Mouse (Mus musculus): ENCODE data around the gene Tmem72. TPM values are rescaled to one million over a fixed set of nuclear protein-coding genes. Genes with fewer than 3 reads are reported as not detected.

Tmem72 gene
- 1.7 and 2.9 TPM in 2 replicates for polyA plus RNA-seq (2015; fragmentation: Nextera tagmentation; extraction: Ambion mirVana)

DNA sequence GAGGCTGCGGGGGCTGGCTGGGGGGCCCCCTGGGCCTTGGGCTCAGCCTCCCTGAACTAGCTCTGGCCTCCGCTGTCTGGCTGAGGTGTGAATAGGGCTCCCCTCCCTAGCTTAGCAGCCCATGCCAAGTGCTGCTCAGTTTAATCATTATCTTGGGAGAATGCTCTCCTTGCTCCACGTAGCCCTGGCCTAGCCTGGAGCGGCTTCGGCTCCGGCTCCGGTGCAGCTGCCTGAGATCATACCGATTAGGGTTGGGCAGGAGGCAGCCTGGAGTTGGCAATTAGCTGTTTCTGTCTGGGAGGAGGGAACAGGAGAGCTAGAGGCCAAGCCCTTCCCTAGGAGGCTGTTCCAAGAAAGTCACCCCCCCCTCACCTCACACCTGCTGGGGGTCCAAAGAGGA is at the start of gene Tmem72:
TSS of gene Tmem72 (minus strand) at position 248 of the 400 bp plus-strand sequence.
- H3K36me3 ChIP-seq = no peaks in the 10 kb centered on the region
- no peaks in the 10 kb centered on the region for H3K27me3 ChIP-seq
- no peak within 1 kb of the TSS for H3K27ac ChIP-seq (replicated peaks)
- ATAC-seq (ENCODE audit: low FRiP score, low read depth) = 0 out of 2 replicates have a peak, but pooled peaks have one; percentile 34
- H3K9ac ChIP-seq = no peak within 1 kb of the TSS
- H3K4me3 ChIP-seq = no peak within 1 kb of the TSS
- no peak within 1 kb of the TSS for H3K4me2 ChIP-seq
- H3K4me1 ChIP-seq (replicated peaks) = no peaks in the 10 kb centered on the region
- 74% methylated on average over 8 of the region's 8 CpGs for WGBS
- no peaks in the 10 kb centered on the region for H3K9me3 ChIP-seq

DNA sequence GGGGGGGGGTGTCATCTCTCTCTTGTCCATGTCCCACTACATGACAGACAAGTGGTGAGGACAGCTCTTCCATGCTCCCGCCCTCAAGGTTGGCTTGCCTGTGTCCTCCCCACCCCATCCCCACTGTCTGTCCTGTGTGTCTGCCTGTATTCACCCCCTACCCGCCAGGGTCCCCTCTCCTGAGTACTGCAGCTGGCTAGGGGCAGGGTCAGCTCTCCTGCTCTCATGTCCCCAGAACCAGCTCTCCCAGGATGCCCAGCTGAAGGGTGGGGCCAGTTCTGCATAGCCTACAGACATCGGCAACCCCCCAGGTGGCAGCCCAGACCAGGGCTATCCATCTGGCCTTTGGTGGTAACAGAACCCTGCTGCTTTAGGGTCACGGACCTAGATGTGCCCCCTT is 47.8 kb upstream of the Tmem72 start:
- H3K36me3 ChIP-seq = no peaks in the 10 kb centered on the region
- 0 out of 2 replicates have a peak, but pooled peaks cover 3% of the 10 kb centered on the region for H3K27me3 ChIP-seq
- no peak overlapping the region for H3K4me3 ChIP-seq
- ATAC-seq (ENCODE audit: low FRiP score, low read depth) = no peak
- 85% methylated on average over 4 of the region's 4 CpGs for WGBS
- no peak overlapping the region for H3K9ac ChIP-seq
- H3K4me1 ChIP-seq (replicated peaks) = no peaks in the 10 kb centered on the region
- no peak overlapping the region for H3K4me2 ChIP-seq
- H3K27ac ChIP-seq (replicated peaks) = no peak overlapping the region
- H3K9me3 ChIP-seq = no peaks in the 10 kb centered on the region

DNA sequence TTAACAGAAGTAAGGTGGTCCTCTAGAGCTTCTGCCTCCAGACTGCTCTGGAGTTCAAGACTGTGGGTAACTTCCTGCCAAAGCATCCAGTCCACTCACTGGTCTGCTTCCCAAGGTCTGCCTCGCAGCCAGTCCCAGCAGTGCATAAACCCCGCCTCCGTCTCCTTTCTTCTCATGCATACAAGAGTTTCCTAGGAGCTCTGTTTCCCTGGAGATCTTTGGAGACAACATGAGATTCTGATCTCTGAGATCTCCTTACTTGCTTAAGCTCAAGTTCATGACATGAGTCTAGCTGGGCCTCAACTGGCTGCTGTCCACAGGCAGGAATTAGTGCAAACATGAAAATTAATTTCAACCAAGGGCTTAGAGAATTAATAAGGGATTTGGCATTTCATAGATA is 45.6 kb upstream of the Tmem72 start:
- WGBS = 32% methylated on average over 3 of the region's 3 CpGs
- H3K4me3 ChIP-seq = no peak overlapping the region
- H3K36me3 ChIP-seq = no peaks in the 10 kb centered on the region
- H3K27me3 ChIP-seq = 0 out of 2 replicates have a peak, but pooled peaks cover 2% of the 10 kb centered on the region
- H3K4me1 ChIP-seq (replicated peaks) = no peaks in the 10 kb centered on the region
- H3K9ac ChIP-seq = no peak overlapping the region
- H3K9me3 ChIP-seq = no peaks in the 10 kb centered on the region
- ATAC-seq (ENCODE audit: low FRiP score, low read depth) = no peak
- no peak overlapping the region for H3K4me2 ChIP-seq
- no peak overlapping the region for H3K27ac ChIP-seq (replicated peaks)

DNA sequence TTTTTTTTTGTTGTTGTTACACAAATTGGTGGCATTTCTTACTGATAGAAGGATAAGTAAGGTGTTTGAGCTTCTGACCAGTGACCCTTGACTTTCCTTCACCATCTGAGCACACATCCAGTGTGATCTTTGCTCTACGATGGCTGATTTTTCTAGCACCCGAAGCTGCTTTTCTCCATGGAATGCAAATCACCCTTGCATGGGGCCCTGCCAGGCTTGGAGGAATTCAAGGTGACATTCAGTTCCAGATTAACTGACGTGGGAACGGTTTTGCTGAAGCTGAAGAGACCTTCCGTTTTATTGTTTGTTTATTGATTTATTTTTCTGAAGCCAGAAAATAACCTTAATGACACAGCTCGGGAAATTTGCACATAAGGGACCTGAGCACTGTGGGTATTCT is 43.5 kb upstream of the Tmem72 start:
- Histone ChIP-seq H3K4me2 (no peak overlapping the region), H3K9me3 (no peaks in the 10 kb centered on the region), H3K9ac (no peak overlapping the region), H3K27me3 (no peaks in the 10 kb centered on the region), H3K36me3 (no peaks in the 10 kb centered on the region), H3K27ac (replicated peaks) (no peak overlapping the region), H3K4me1 (replicated peaks) (no peaks in the 10 kb centered on the region), H3K4me3 (no peak overlapping the region)
- 70% methylated on average over 6 of the region's 6 CpGs for WGBS
- ATAC-seq (ENCODE audit: low FRiP score, low read depth) = no peak

DNA sequence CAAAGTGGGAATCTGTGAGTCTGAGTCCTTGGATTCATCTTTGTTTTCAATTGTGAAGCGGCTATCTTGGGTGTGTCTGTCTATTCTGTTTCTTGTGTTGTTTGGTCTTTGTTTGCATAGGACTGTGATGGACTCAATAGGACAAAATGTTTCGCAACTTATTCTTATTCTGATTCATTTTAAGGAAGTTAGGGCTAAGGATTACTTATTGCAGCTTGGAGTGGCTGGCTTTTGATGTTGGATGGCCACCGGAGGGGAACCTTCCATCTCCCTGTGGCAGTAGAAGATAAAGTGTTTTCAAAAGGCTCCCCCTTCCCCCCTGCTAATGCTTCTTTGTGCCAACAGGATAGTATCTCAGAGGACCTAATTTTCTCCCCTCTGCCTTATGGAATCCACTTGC is 39.7 kb upstream of the Tmem72 start:
- no peak overlapping the region for H3K9ac ChIP-seq
- no peaks in the 10 kb centered on the region for H3K27me3 ChIP-seq
- H3K4me2 ChIP-seq = no peak overlapping the region
- no peak overlapping the region for H3K4me3 ChIP-seq
- 83% methylated on average over 3 of the region's 3 CpGs for WGBS
- no peak overlapping the region for H3K27ac ChIP-seq (replicated peaks)
- H3K36me3 ChIP-seq = no peaks in the 10 kb centered on the region
- H3K4me1 ChIP-seq (replicated peaks) = no peaks in the 10 kb centered on the region
- ATAC-seq (ENCODE audit: low FRiP score, low read depth) = no peak
- no peaks in the 10 kb centered on the region for H3K9me3 ChIP-seq

DNA sequence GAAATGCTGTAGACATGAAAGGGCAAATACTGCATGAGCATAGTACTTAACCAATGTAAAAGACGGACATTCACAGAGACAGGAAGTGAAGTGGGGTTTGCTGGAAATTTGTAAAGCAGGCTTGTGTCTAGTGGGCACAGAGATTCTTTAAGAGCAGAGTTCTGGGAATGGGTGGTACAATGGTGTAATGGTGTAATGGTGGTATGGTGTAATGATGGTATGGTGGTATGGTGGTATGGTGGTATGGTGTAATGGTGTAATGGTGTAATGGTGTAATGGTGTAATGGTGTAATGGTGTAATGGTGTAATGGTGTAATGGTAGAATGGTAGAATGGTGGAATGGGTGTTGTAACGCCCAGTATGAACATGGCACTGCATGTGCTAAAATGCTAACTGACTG is 21.3 kb upstream of the Tmem72 start:
- no peak overlapping the region for H3K4me3 ChIP-seq
- no peak for ATAC-seq (ENCODE audit: low FRiP score, low read depth)
- H3K4me2 ChIP-seq = no peak overlapping the region
- no peaks in the 10 kb centered on the region for H3K4me1 ChIP-seq (replicated peaks)
- H3K9ac ChIP-seq = no peak overlapping the region
- H3K27me3 ChIP-seq = no peaks in the 10 kb centered on the region
- H3K9me3 ChIP-seq = no peaks in the 10 kb centered on the region
- H3K36me3 ChIP-seq = no peaks in the 10 kb centered on the region
- WGBS = 82% methylated on average over 2 of the region's 2 CpGs
- H3K27ac ChIP-seq (replicated peaks) = no peak overlapping the region

DNA sequence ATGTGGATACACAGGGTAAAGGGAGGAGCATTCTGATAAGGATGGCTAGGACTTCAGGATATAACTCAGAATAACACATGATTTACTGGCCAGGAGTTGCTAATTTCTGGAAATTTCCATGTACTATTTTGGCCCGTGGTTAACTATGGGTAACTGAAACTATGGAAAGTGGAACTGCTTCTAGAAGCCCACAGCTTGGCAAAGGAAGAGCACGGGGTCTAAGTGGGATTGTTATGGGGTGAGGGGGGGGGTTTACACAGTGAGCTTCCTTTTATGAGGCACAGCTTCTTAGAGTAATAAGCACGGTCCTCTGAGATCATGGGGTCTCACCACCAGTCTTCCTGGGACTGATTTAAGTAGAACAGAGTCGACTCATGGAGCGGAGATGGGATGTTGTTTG is 18.6 kb upstream of the Tmem72 start:
- no peaks in the 10 kb centered on the region for H3K9me3 ChIP-seq
- no peaks in the 10 kb centered on the region for H3K36me3 ChIP-seq
- ATAC-seq (ENCODE audit: low FRiP score, low read depth) = no peak
- no peak overlapping the region for H3K9ac ChIP-seq
- no peak overlapping the region for H3K4me3 ChIP-seq
- no peaks in the 10 kb centered on the region for H3K4me1 ChIP-seq (replicated peaks)
- H3K27ac ChIP-seq (replicated peaks) = no peak overlapping the region
- H3K27me3 ChIP-seq = no peaks in the 10 kb centered on the region
- H3K4me2 ChIP-seq = no peak overlapping the region
- WGBS = 88% methylated on average over 5 of the region's 5 CpGs

DNA sequence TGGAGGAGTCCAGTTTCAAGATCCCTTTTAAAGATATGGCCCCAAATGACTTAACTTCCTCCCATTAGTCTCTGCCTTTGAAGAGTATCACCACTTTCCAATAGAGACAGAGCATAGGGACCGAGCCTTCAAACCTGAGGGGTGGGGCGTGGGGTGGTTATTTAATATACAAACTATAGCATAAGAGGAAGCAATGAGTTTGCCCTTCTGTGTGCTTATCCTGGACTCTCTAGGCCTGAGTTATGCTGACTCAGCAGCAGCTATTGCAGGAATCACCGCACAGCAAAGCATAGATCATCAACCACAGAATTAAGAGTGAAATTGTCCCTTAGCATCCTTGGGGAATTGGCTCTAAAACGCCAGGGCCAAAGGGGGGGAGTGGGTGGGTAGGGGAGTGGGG is 16.9 kb upstream of the Tmem72 start:
- Histone ChIP-seq H3K27ac (replicated peaks) (no peak overlapping the region), H3K27me3 (no peaks in the 10 kb centered on the region), H3K4me3 (no peak overlapping the region), H3K9me3 (no peaks in the 10 kb centered on the region), H3K4me2 (no peak overlapping the region), H3K36me3 (no peaks in the 10 kb centered on the region), H3K9ac (no peak overlapping the region), H3K4me1 (replicated peaks) (no peaks in the 10 kb centered on the region)
- 83% methylated on average over 4 of the region's 4 CpGs for WGBS
- ATAC-seq (ENCODE audit: low FRiP score, low read depth) = no peak

DNA sequence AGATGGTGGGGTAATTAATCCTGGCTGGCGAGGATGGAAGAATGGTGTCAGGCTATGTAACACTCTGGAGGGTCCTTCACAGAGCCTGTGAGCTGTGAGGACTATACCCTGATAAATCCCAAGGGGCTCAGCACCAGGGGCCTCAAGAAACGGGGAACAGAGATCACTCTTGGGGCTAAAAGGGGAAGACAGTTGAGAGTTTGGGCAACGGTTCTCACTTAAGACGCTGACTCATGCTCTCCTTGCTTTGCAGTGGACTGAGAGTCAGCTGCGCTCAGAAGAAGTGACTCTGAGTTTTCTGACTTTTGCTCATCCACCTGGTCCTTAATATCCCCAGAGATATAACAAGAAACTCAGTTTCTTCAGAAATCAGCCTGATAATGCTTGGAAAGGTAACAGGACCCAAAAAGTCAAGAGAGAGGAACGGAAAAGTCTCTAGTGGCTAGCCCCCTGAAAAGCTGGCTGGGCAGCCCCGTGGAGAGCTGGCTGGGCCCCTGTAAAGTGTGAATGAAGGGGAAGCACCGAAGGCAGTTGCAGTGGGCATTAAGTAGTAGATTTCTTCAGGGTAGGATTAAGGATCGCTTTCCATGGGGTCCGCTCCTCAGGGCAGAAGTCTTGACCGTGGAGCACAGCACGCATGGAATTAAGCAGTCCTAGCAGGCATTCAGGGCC is 7.9 kb upstream of the Tmem72 start:
- H3K27ac ChIP-seq (replicated peaks) = no peak overlapping the region
- no peak for ATAC-seq (ENCODE audit: low FRiP score, low read depth)
- no peaks in the 10 kb centered on the region for H3K27me3 ChIP-seq
- no peak overlapping the region for H3K9ac ChIP-seq
- H3K9me3 ChIP-seq = no peaks in the 10 kb centered on the region
- WGBS = 87% methylated on average over 12 of the region's 12 CpGs
- no peak overlapping the region for H3K4me2 ChIP-seq
- no peaks in the 10 kb centered on the region for H3K4me1 ChIP-seq (replicated peaks)
- H3K36me3 ChIP-seq = no peaks in the 10 kb centered on the region
- no peak overlapping the region for H3K4me3 ChIP-seq

DNA sequence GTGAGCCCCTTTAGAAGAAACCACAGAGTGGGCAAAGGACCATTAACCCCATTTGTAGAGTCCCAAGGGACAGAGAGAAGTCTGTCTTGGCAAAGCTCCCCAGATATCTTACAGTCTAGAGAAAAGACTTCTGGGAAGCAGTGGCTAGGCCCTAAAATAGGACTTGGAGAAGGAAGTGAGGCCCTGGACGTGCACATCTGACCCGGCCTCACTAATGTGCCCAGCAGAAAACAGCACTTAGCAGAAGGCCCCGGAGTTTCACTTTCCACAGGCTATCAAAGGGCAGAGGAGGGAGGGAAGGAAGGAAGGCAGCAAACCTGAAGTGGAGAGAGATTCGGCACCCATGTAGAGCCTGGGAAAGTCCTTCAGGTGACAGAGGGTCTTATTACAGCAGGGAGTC is 2.2 kb upstream of the Tmem72 start:
- Histone ChIP-seq H3K27ac (replicated peaks) (no peak overlapping the region), H3K4me3 (no peak overlapping the region), H3K4me1 (replicated peaks) (no peaks in the 10 kb centered on the region), H3K9me3 (no peaks in the 10 kb centered on the region), H3K9ac (no peak overlapping the region), H3K4me2 (no peak overlapping the region), H3K36me3 (no peaks in the 10 kb centered on the region), H3K27me3 (no peaks in the 10 kb centered on the region)
- ATAC-seq (ENCODE audit: low FRiP score, low read depth) = no peak
- WGBS = 83% methylated on average over 4 of the region's 4 CpGs

DNA sequence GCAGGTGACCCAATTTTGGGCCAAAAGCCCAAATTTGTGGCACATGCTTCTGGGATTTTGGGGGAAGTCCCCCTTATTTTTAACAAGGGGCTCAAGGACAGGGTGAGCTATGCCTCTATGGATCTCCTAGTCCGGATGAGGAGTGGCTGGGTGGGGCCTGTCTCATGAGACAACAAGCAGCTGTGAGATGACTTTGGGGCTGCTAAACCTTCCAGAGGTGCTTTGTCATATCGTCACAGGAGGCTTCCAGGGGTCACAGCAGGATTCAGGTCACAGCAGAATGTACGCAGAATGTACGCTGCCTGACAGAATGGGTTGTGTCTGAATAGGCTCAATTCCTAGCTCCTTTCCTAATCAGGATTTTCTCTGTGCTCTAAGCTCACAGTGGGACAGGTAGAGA is 1.6 kb upstream of the Tmem72 start:
- Histone ChIP-seq H3K4me2 (no peak overlapping the region), H3K36me3 (no peaks in the 10 kb centered on the region), H3K27ac (replicated peaks) (no peak overlapping the region), H3K4me3 (no peak overlapping the region), H3K27me3 (no peaks in the 10 kb centered on the region), H3K4me1 (replicated peaks) (no peaks in the 10 kb centered on the region), H3K9me3 (no peaks in the 10 kb centered on the region), H3K9ac (no peak overlapping the region)
- ATAC-seq (ENCODE audit: low FRiP score, low read depth) = no peak
- WGBS = 92% methylated on average over 4 of the region's 4 CpGs

DNA sequence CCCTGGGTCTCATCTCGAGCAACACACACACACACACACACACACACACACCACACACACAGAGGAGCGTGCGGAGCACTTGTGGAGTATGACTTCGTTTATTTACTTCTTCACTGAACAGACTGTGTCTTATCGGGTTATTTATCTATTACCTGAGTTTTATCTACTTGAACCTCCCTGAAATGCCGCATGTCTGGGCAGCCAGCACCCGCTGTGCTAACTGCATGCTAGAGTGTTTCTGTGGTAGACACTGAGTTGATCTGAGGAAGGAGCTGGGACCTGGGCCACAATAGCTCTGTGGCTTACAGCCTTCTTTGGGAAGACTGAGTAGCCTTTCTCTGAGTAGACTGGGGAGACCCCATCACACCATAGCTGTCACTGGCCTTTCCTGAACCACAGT is 1.1 kb upstream of the Tmem72 start:
- H3K4me2 ChIP-seq = no peak overlapping the region
- WGBS = 93% methylated on average over 7 of the region's 7 CpGs
- H3K36me3 ChIP-seq = no peaks in the 10 kb centered on the region
- no peak overlapping the region for H3K27ac ChIP-seq (replicated peaks)
- no peak for ATAC-seq (ENCODE audit: low FRiP score, low read depth)
- H3K27me3 ChIP-seq = no peaks in the 10 kb centered on the region
- no peaks in the 10 kb centered on the region for H3K9me3 ChIP-seq
- no peak overlapping the region for H3K4me3 ChIP-seq
- no peaks in the 10 kb centered on the region for H3K4me1 ChIP-seq (replicated peaks)
- no peak overlapping the region for H3K9ac ChIP-seq

DNA sequence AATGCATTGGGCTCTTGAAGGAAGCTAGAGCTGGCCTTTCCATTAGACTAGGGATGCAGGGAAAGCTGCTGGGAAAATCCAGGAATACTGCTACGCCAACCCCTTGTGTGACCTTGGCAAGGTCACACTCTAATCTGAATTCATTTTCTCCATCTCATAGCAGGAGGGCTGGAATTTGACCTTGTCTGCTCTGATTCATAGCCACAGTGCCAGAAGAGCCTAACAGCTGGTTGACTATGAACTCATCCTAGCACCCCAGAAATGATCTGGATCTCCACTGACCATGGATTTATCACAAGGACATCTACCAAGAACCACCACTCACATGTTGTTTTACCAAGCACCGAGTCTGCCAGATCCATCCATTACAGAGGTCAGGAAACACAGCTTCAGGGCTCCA is 1.5 kb downstream of the Tmem72 start:
- WGBS = 86% methylated on average over 2 of the region's 2 CpGs
- no peak overlapping the region for H3K4me3 ChIP-seq
- no peaks in the 10 kb centered on the region for H3K27me3 ChIP-seq
- no peak overlapping the region for H3K4me2 ChIP-seq
- no peak overlapping the region for H3K27ac ChIP-seq (replicated peaks)
- H3K9ac ChIP-seq = no peak overlapping the region
- H3K4me1 ChIP-seq (replicated peaks) = no peaks in the 10 kb centered on the region
- no peaks in the 10 kb centered on the region for H3K9me3 ChIP-seq
- ATAC-seq (ENCODE audit: low FRiP score, low read depth) = no peak
- no peaks in the 10 kb centered on the region for H3K36me3 ChIP-seq

Measured in hindbrain, embryonic 15.5 days (tissue).